In the genomic region with DNA sequence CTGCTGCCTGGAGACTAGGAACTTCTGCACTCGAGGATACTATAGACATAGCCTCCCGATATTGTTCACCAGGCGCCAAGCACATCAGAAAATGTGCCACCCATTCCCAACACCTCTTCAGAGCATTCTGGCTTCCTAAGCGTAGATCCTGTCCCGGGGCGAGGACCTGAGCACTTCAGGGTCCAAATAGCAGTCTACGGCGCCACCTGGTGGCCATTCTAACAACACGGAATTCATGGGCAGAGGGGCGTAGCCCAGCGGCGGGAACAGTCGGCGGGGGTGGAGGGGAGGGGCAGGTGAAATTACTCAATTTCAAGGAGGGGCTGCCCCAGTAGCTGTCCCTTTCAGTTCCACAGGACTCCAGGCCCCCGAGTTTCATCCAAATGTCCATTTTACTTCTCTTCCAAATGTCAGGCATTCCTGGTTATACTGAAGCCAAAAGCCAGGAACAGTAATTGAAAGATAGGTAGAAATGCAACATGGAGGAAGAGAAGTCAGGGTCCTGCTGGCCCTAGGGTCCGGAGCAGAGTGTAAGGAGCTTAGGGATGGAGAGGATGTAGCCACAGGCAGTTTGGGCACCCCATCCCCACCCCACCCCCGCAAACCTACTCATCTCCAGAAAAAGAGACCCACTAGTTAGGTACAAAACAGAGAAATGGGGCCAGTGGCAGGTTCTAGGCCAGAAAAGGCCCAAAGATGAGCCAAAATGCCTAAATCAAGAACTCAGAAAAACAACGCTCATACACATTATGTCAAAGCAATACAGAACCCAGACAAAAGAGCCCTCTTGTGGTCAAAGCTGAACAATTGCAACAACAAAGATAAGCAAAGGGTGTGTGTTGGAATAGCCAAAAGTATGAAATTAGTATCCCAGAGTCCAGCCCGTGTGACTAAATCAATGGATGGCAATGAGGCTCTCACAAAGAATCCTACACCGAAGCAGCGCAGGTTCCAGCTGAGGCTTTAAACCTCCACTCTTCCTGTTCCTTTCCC, we compare ENCODE assay signal across 8 mouse cellular contexts. TPM values are rescaled to one million over a fixed set of nuclear protein-coding genes. Genes with fewer than 3 reads are reported as not detected.
DNase-seq lines count a peak whose midpoint lies in the region; ATAC-seq and TF ChIP-seq lines count a peak whose summit lies in the region.

No protein-coding gene starts in this region.

- peak overlapping the region; percentile 69; the same call in 1 of the 2 replicates for H3K27ac ChIP-seq in embryonic facial prominence, embryonic 12.5 days
- H3K27ac ChIP-seq in limb, embryonic 11.5 days (replicated peaks; ENCODE audit: low read depth, low read length): 0 out of 2 replicates have a peak overlapping the region, but pooled peaks have one; percentile 21
- H3K27ac ChIP-seq in midbrain, embryonic 13.5 days: peak overlapping the region; percentile 58
- H3K27ac ChIP-seq in small intestine, adult 2 months (ENCODE audit: insufficient read depth, low read depth, low read length): peak overlapping the region; percentile 77

- no peaks in the 10 kb centered on the region for H3K36me3 ChIP-seq in embryonic facial prominence, embryonic 12.5 days
- H3K36me3 ChIP-seq in limb, embryonic 11.5 days (ENCODE audit: control insufficient read depth, insufficient read depth, low read length): no peaks in the 10 kb centered on the region
- H3K36me3 ChIP-seq in midbrain, embryonic 13.5 days: no peaks in the 10 kb centered on the region
- H3K36me3 ChIP-seq in small intestine, adult 2 months (ENCODE audit: control insufficient read depth, insufficient read depth, low read length): no peaks in the 10 kb centered on the region

- peaks cover 17% of the 10 kb centered on the region; the same call in 1 of the 2 replicates for H3K4me1 ChIP-seq in embryonic facial prominence, embryonic 12.5 days
- no peaks in the 10 kb centered on the region for H3K4me1 ChIP-seq in limb, embryonic 11.5 days (ENCODE audit: control insufficient read depth, insufficient read depth, low read length)
- H3K4me1 ChIP-seq in midbrain, embryonic 13.5 days (replicated peaks): peaks cover 14% of the 10 kb centered on the region
- H3K4me1 ChIP-seq in small intestine, adult 2 months (ENCODE audit: control insufficient read depth, insufficient read depth, insufficient read length, low read length): peaks cover 14% of the 10 kb centered on the region

- H3K4me2 ChIP-seq in embryonic facial prominence, embryonic 12.5 days (replicated peaks): peak overlapping the region; percentile 67
- H3K4me2 ChIP-seq in limb, embryonic 11.5 days (ENCODE audit: low read depth, severe bottlenecking): peak overlapping the region; percentile 67
- H3K4me2 ChIP-seq in midbrain, embryonic 13.5 days (replicated peaks): peak overlapping the region; percentile 75

- TF ChIP-seq CTCF in small intestine, adult 2 months (IDR thresholded peaks at IDR 0.05; ENCODE audit: extremely low read depth, insufficient read length, insufficient replicate concordance, low read depth, low read length): peak; percentile 90

- TF ChIP-seq POLR2A in small intestine, adult 2 months (IDR thresholded peaks at IDR 0.05; ENCODE audit: low read depth, low read length): peak; percentile 4; the same call in 1 of the 2 replicates

- DNase-seq in 3T3-L1 (ENCODE audit: low read depth, low spot score): peak; percentile 97
- peak; percentile 93 for DNase-seq in adrenal gland, postnatal 36 days
- DNase-seq in heart, adult 18-20 months: peak; percentile 94 to 96
- DNase-seq in kidney, adult 18-20 months: peak; percentile 93
- DNase-seq in limb, embryonic 11.5 days (ENCODE audit: low spot score): peak; percentile 96

- no peaks in the 10 kb centered on the region for H3K9me3 ChIP-seq in embryonic facial prominence, embryonic 12.5 days
- H3K9me3 ChIP-seq in limb, embryonic 11.5 days (ENCODE audit: control insufficient read depth, low read length): no peaks in the 10 kb centered on the region
- no peaks in the 10 kb centered on the region for H3K9me3 ChIP-seq in midbrain, embryonic 13.5 days

- 10% methylated on average over 21 of the region's 21 CpGs for WGBS in embryonic facial prominence, embryonic 12.5 days
- 13% methylated on average over 21 of the region's 21 CpGs for WGBS in limb, embryonic 11.5 days
- 10% methylated on average over 21 of the region's 21 CpGs for WGBS in midbrain, embryonic 13.5 days
- 4% methylated on average over 21 of the region's 21 CpGs for WGBS in small intestine, adult 2 months

- peak overlapping the region; percentile 30 for H3K4me3 ChIP-seq in embryonic facial prominence, embryonic 12.5 days
- H3K4me3 ChIP-seq in limb, embryonic 11.5 days (ENCODE audit: low read depth, low read length): peak overlapping the region; percentile 23
- peak overlapping the region; percentile 41 for H3K4me3 ChIP-seq in midbrain, embryonic 13.5 days (replicated peaks)
- H3K4me3 ChIP-seq in small intestine, adult 2 months (ENCODE audit: low read depth, low read length): peak overlapping the region; percentile 58

- ATAC-seq in embryonic facial prominence, embryonic 12.5 days (ENCODE audit: insufficient number of reproducible peaks, insufficient read depth, low FRiP score, low TSS enrichment): peak; percentile 85
- peak; percentile 82 for ATAC-seq in limb, embryonic 11.5 days (ENCODE audit: insufficient number of reproducible peaks, low FRiP score, low TSS enrichment, low read depth)
- ATAC-seq in midbrain, embryonic 13.5 days: peak; percentile 87

- peak overlapping the region; percentile 35 for H3K9ac ChIP-seq in embryonic facial prominence, embryonic 12.5 days
- H3K9ac ChIP-seq in limb, embryonic 11.5 days (ENCODE audit: low read length): peak overlapping the region; percentile 35; the same call in 1 of the 2 replicates
- peak overlapping the region; percentile 60 for H3K9ac ChIP-seq in midbrain, embryonic 13.5 days (replicated peaks)

- H3K27me3 ChIP-seq in embryonic facial prominence, embryonic 12.5 days: no peaks in the 10 kb centered on the region
- no peaks in the 10 kb centered on the region for H3K27me3 ChIP-seq in limb, embryonic 11.5 days (ENCODE audit: control insufficient read depth, insufficient read depth, low read length)
- 0 out of 2 replicates have a peak, but pooled peaks cover 4% of the 10 kb centered on the region for H3K27me3 ChIP-seq in midbrain, embryonic 13.5 days
- H3K27me3 ChIP-seq in small intestine, adult 2 months (ENCODE audit: control insufficient read depth, insufficient read depth, low read length): no peaks in the 10 kb centered on the region

RNA-seq across cellular contexts. Expression of gene B4galnt4, which starts 12.4 kb away (rescaled TPM):
- total RNA-seq in adrenal gland, postnatal 36 days (2021): under 1 TPM; 0.83 to 0.95 TPM
- polyA plus RNA-seq in embryonic facial prominence, embryonic 12.5 days (2016; fragmentation: Nextera tagmentation; extraction: Ambion mirVana): 35.2 and 39.2 TPM in 2 replicates
- total RNA-seq in heart, adult 18-20 months (2021): not detected
- 19.1 and 20.0 TPM in 2 replicates for polyA plus RNA-seq in limb, embryonic 11.5 days (2014; fragmentation: Nextera tagmentation; extraction: Ambion mirVana)
- polyA plus RNA-seq in midbrain, embryonic 13.5 days (2015; fragmentation: Nextera tagmentation; extraction: Ambion mirVana): 44.1 and 48.3 TPM in 2 replicates
- polyA plus RNA-seq in small intestine, adult 2 months (2012; rRNA removed): 5.4 and 15.8 TPM in 2 replicates

RNA-seq across cellular contexts. Expression of gene Gm17387, which starts 19.6 kb away (rescaled TPM):
- total RNA-seq in adrenal gland, postnatal 36 days (2021): not detected
- not detected in 2 replicates for polyA plus RNA-seq in embryonic facial prominence, embryonic 12.5 days (2016; fragmentation: Nextera tagmentation; extraction: Ambion mirVana)
- total RNA-seq in heart, adult 18-20 months (2021): not detected
- polyA plus RNA-seq in limb, embryonic 11.5 days (2014; fragmentation: Nextera tagmentation; extraction: Ambion mirVana): not detected in 2 replicates
- not detected in 2 replicates for polyA plus RNA-seq in midbrain, embryonic 13.5 days (2015; fragmentation: Nextera tagmentation; extraction: Ambion mirVana)
- polyA plus RNA-seq in small intestine, adult 2 months (2012; rRNA removed): not detected in 2 replicates

RNA-seq across cellular contexts. Expression of gene Pkp3, which starts 29.5 kb away (rescaled TPM):
- 1 to 10 TPM; 1.4 to 1.5 TPM for total RNA-seq in adrenal gland, postnatal 36 days (2021)
- polyA plus RNA-seq in embryonic facial prominence, embryonic 12.5 days (2016; fragmentation: Nextera tagmentation; extraction: Ambion mirVana): 13.3 and 16.2 TPM in 2 replicates
- 1 to 10 TPM in 1 of 2 experiments, under 1 TPM in 1; 0.37 to 1.6 TPM for total RNA-seq in heart, adult 18-20 months (2021)
- polyA plus RNA-seq in limb, embryonic 11.5 days (2014; fragmentation: Nextera tagmentation; extraction: Ambion mirVana): 3.3 and 3.9 TPM in 2 replicates
- polyA plus RNA-seq in midbrain, embryonic 13.5 days (2015; fragmentation: Nextera tagmentation; extraction: Ambion mirVana): 0.14 and 0.15 TPM in 2 replicates
- 87.5 and 236 TPM in 2 replicates for polyA plus RNA-seq in small intestine, adult 2 months (2012; rRNA removed)

RNA-seq across cellular contexts. Expression of gene Ifitm6, which starts 30.8 kb away (rescaled TPM):
- under 1 TPM in 1 of 2 experiments, not detected in 1; 0.99 TPM for total RNA-seq in adrenal gland, postnatal 36 days (2021)
- polyA plus RNA-seq in embryonic facial prominence, embryonic 12.5 days (2016; fragmentation: Nextera tagmentation; extraction: Ambion mirVana): 0.43 TPM in 1 of 2 replicates, not detected in the other
- total RNA-seq in heart, adult 18-20 months (2021): not detected
- polyA plus RNA-seq in limb, embryonic 11.5 days (2014; fragmentation: Nextera tagmentation; extraction: Ambion mirVana): not detected in 2 replicates
- polyA plus RNA-seq in midbrain, embryonic 13.5 days (2015; fragmentation: Nextera tagmentation; extraction: Ambion mirVana): 0.51 and 0.54 TPM in 2 replicates
- polyA plus RNA-seq in small intestine, adult 2 months (2012; rRNA removed): 2.5 and 3.1 TPM in 2 replicates

RNA-seq across cellular contexts. Expression of gene Ifitm3, which starts 38.0 kb away (rescaled TPM):
- total RNA-seq in adrenal gland, postnatal 36 days (2021): 100 to 1,000 TPM; 135 to 191 TPM
- polyA plus RNA-seq in embryonic facial prominence, embryonic 12.5 days (2016; fragmentation: Nextera tagmentation; extraction: Ambion mirVana): 48.0 and 52.4 TPM in 2 replicates
- 100 to 1,000 TPM in 1 of 2 experiments, 10 to 100 TPM in 1; 94.8 to 129 TPM for total RNA-seq in heart, adult 18-20 months (2021)
- 45.3 and 50.4 TPM in 2 replicates for polyA plus RNA-seq in limb, embryonic 11.5 days (2014; fragmentation: Nextera tagmentation; extraction: Ambion mirVana)
- 22.6 and 26.2 TPM in 2 replicates for polyA plus RNA-seq in midbrain, embryonic 13.5 days (2015; fragmentation: Nextera tagmentation; extraction: Ambion mirVana)
- polyA plus RNA-seq in small intestine, adult 2 months (2012; rRNA removed): 101 and 147 TPM in 2 replicates

Comparison
In these comparisons a context has a peak if more than half of its experiments do, and no peak if none do; other contexts are left out.
1. Peak in every context shown above with its lines: DNase-seq, ATAC-seq, H3K4me3 ChIP-seq and H3K27ac ChIP-seq.
2. H3K27ac ChIP-seq: peak in every context shown above with its lines; median percentile 77 in small intestine, adult 2 months; 69 in embryonic facial prominence, embryonic 12.5 days; 58 in midbrain, embryonic 13.5 days; 21 in limb, embryonic 11.5 days.